Mouse (Mus musculus): Measurements from ENCODE around the gene Lpin1. TPM values are rescaled to one million over a fixed set of nuclear protein-coding genes. Genes with fewer than 3 reads are reported as not detected.

The Lpin1 gene
- polyA plus RNA-seq, 1 experiment from 2014 or later, result 4.6 TPM

DNA sequence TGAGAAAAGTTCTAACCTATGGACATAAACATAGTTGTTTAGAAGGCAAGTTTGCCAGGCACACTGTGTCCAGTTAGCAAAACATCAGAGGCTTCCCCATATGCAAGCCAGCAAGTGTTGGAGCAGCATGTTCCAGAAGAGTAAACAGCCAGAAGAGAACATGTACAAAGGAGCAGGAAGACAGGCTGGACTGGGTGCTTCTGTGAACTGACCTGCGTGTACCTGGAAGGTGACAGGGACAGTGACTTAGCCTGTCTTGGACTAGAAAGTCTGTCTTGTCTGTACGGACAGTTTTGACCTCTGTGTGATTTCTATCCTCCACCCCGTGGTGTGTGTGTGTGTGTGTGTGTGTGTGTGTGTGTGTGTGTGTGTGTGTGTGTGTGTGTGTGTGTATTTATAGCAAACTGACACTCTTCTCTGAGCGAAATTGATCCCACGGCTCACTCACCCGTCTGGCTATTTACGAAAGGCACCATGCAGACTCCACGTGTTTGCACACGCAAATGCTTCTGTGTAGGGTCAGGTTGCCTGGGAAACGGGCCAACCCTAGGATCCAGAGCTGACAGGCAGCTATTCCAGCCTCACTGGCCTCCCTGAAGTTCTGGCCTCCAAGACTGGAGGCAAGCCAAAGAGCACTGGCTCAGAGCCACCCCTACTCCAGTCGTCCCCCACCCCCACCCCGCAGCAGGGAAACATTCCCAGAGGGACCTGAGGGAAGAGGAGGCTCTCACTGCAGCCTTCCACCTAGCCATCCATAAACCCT lies 7.9 kb upstream of the Lpin1 start:
- no peak for TF ChIP-seq CTCF (IDR thresholded peaks at IDR 0.05; ENCODE audit: low read depth)

DNA sequence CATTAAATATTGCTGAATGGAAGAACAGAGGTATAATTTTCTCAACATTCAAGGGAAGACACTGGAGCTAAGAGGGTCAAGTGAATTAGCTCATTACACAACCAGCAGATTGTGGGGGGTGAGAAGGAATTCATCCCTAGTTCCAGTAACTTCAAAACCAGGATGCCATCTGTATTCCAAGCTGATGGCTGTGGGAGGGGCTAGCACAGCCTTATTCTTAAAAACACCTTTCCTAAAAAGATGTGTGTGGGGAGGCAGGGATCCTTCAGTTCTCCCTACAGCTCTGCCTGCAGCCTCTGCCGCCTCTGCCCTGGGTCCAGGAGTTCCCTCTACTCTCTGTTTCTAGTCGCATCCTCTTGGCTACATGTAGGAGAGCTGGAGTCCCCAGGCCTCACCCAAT lies 5.0 kb upstream of the Lpin1 start:
- Histone ChIP-seq H3K36me3 (ENCODE audit: insufficient read depth) (no peaks in the 10 kb centered on the region), H3K4me1 (ENCODE audit: insufficient read depth) (peaks cover 13% of the 10 kb centered on the region), H3K4me3 (ENCODE audit: low read depth, low read length) (no peak overlapping the region), H3K27me3 (ENCODE audit: insufficient read depth, low read length) (no peaks in the 10 kb centered on the region), H3K9me3 (ENCODE audit: low read depth, low read length) (no peaks in the 10 kb centered on the region), H3K27ac (ENCODE audit: low read depth) (no peak overlapping the region), H3K9ac (no peak overlapping the region), H3K4me2 (no peak overlapping the region)
- no peak for ATAC-seq (ENCODE audit: insufficient read depth)
- no peak for TF ChIP-seq CTCF (IDR thresholded peaks at IDR 0.05; ENCODE audit: low read depth)
- 72% methylated on average over 2 of the region's 2 CpGs for WGBS
- DNase-seq, result no peak

More for the DNA sequence above, 7.9 kb upstream of the Lpin1 start:
- Histone ChIP-seq H3K9me3 (ENCODE audit: low read depth, low read length) (no peaks in the 10 kb centered on the region), H3K4me3 (ENCODE audit: low read depth, low read length) (no peak overlapping the region), H3K4me1 (ENCODE audit: insufficient read depth) (peaks cover 13% of the 10 kb centered on the region), H3K27ac (ENCODE audit: low read depth) (peak overlapping the region; percentile 30; the same call in 1 of the 2 replicates), H3K27me3 (ENCODE audit: insufficient read depth, low read length) (no peaks in the 10 kb centered on the region), H3K4me2 (peak overlapping the region; percentile 32), H3K9ac (no peak overlapping the region), H3K36me3 (ENCODE audit: insufficient read depth) (no peaks in the 10 kb centered on the region)
- DNase-seq, result peak; percentile 97
- WGBS, result 5% methylated on average over 12 of the region's 12 CpGs
- peak; percentile 95 for ATAC-seq (ENCODE audit: insufficient read depth)

DNA sequence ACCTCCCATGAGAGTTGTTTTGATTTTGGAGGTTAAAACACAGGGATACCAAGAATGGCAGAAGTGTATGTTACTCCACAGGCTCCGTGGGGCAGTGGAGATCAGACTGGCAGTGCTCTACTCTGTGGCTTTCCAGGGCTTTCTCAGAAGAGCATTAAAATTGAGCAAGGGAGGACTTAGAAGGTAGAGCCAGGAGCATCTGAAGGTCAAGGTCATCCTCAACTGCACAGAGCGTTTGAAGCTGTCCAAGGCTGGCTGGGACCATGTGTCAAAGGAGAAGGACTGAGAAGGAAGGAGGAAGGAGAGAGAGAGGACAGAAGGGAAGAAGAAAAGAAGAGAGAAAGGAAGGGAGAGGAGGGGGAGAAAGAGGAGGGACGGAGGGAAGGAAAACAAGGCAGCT lies 3.8 kb upstream of the Lpin1 start:
- Histone ChIP-seq H3K27ac (ENCODE audit: low read depth) (no peak overlapping the region), H3K9ac (no peak overlapping the region), H3K4me2 (no peak overlapping the region), H3K9me3 (ENCODE audit: low read depth, low read length) (no peaks in the 10 kb centered on the region), H3K4me3 (ENCODE audit: low read depth, low read length) (no peak overlapping the region), H3K27me3 (ENCODE audit: insufficient read depth, low read length) (no peaks in the 10 kb centered on the region), H3K4me1 (ENCODE audit: insufficient read depth) (peaks cover 11% of the 10 kb centered on the region), H3K36me3 (ENCODE audit: insufficient read depth) (no peaks in the 10 kb centered on the region)
- no peak for DNase-seq
- TF ChIP-seq CTCF (IDR thresholded peaks at IDR 0.05; ENCODE audit: low read depth), result no peak
- WGBS, result 36% methylated on average over 3 of the region's 3 CpGs
- no peak for ATAC-seq (ENCODE audit: insufficient read depth)

DNA sequence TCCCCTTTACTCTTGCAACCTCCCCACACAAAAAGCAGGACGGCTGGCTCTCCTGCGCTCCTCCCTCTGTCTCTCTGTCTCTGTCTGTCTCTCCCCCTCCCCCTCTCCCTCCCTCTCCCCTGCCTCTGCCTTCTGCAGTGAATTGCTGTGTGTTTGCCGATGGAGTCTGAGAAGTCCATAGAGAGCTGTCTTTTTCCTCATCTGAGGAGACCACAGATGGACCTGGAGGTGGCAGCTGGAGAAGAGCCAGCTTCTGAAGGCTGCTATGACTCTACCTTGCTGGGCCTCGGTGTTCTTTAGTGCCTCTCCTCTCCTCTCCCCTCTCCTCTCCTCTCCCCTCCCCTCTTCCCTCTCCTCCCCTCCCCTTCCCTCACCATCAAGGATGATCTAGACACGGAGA lies 5.1 kb downstream of the Lpin1 start:
- Histone ChIP-seq H3K36me3 (ENCODE audit: insufficient read depth) (no peaks in the 10 kb centered on the region), H3K4me1 (ENCODE audit: insufficient read depth) (no peaks in the 10 kb centered on the region), H3K27ac (ENCODE audit: low read depth) (no peak overlapping the region), H3K4me2 (no peak overlapping the region), H3K9me3 (ENCODE audit: low read depth, low read length) (no peaks in the 10 kb centered on the region), H3K27me3 (ENCODE audit: insufficient read depth, low read length) (no peaks in the 10 kb centered on the region), H3K4me3 (ENCODE audit: low read depth, low read length) (no peak overlapping the region), H3K9ac (no peak overlapping the region)
- 57% methylated on average over 5 of the region's 5 CpGs for WGBS
- DNase-seq (no peak), ATAC-seq (ENCODE audit: insufficient read depth) (no peak)
- TF ChIP-seq CTCF (IDR thresholded peaks at IDR 0.05; ENCODE audit: low read depth), result no peak

DNA sequence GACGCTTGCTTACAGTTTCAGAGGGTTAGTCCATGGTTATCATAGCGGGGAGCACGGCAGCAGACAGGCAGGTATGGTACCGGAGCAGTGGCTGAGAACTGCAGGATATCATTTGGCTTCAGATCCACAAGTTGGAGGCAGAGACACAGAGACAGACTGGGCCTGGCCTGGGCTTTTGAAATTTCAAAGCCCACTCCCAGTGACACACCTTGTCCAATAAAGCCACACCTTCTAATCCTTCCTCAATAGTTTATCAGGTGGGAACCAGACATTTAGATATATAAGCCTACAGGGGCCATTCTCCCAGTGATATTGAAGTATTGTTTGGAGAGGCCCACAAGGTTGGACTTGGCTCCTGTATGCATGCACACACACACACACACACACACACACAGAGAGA lies 8.5 kb downstream of the Lpin1 start:
- Histone ChIP-seq H3K27me3 (ENCODE audit: insufficient read depth, low read length) (no peaks in the 10 kb centered on the region), H3K9ac (no peak overlapping the region), H3K27ac (ENCODE audit: low read depth) (no peak overlapping the region), H3K36me3 (ENCODE audit: insufficient read depth) (no peaks in the 10 kb centered on the region), H3K4me3 (ENCODE audit: low read depth, low read length) (no peak overlapping the region), H3K4me1 (ENCODE audit: insufficient read depth) (no peaks in the 10 kb centered on the region), H3K9me3 (ENCODE audit: low read depth, low read length) (no peaks in the 10 kb centered on the region), H3K4me2 (no peak overlapping the region)
- 89% methylated on average over 4 of the region's 4 CpGs for WGBS
- TF ChIP-seq CTCF (IDR thresholded peaks at IDR 0.05; ENCODE audit: low read depth), result no peak
- DNase-seq, result no peak
- ATAC-seq (ENCODE audit: insufficient read depth), result no peak

DNA sequence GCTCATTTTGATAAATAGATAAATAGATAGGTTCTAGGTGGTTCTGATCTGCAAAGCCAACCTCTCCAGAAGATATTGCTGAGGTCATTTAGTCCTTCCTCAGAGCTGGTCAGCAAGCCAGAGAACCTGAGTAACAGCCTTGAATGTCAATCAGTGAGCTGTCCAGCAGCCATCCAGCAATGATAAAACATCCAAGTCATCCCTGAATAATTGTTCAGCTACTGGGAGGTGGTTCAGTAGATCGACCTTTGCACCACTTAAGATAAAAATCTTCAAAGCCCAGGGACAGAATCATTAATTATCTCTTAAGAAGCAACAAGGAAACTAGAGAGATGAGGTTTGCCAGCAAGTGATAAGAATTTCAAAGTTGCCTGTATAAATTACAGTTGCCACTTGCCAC lies 10.4 kb downstream of the Lpin1 start:
- DNase-seq (no peak), ATAC-seq (ENCODE audit: insufficient read depth) (no peak)
- H3K9me3 ChIP-seq (ENCODE audit: low read depth, low read length), result no peaks in the 10 kb centered on the region
- H3K36me3 ChIP-seq (ENCODE audit: insufficient read depth), result no peaks in the 10 kb centered on the region
- H3K4me3 ChIP-seq (ENCODE audit: low read depth, low read length), result no peak overlapping the region
- no peak overlapping the region for H3K9ac ChIP-seq
- no peak overlapping the region for H3K4me2 ChIP-seq
- TF ChIP-seq CTCF (IDR thresholded peaks at IDR 0.05; ENCODE audit: low read depth), result no peak
- H3K27me3 ChIP-seq (ENCODE audit: insufficient read depth, low read length), result no peaks in the 10 kb centered on the region
- H3K27ac ChIP-seq (ENCODE audit: low read depth), result no peak overlapping the region
- H3K4me1 ChIP-seq (ENCODE audit: insufficient read depth), result no peaks in the 10 kb centered on the region
- WGBS, result 22% methylated on average over 1 of the region's 1 CpGs

DNA sequence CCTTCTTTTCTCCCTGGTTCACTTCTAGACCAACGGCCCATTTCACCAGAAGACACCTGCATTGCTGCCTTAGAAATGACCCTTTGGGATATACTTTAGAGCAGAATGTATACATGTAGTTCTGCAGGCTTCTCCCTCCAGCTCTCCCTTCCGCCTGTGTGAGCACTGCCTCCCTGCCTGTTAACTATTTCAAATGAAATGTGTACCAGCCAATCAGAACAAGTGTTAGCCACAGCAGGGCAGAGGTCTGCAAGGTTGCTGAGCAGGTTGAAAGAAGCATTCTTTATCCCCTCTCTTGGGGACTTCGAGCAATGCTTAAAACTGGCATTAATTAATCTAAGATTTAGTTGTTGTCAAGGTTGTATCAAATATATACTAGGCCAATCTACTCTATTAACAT lies 11.4 kb downstream of the Lpin1 start:
- no peak for ATAC-seq (ENCODE audit: insufficient read depth)
- Histone ChIP-seq H3K27me3 (ENCODE audit: insufficient read depth, low read length) (no peaks in the 10 kb centered on the region), H3K4me1 (ENCODE audit: insufficient read depth) (no peaks in the 10 kb centered on the region), H3K27ac (ENCODE audit: low read depth) (no peak overlapping the region), H3K4me2 (no peak overlapping the region), H3K9ac (no peak overlapping the region), H3K9me3 (ENCODE audit: low read depth, low read length) (no peaks in the 10 kb centered on the region), H3K36me3 (ENCODE audit: insufficient read depth) (no peaks in the 10 kb centered on the region), H3K4me3 (ENCODE audit: low read depth, low read length) (no peak overlapping the region)
- TF ChIP-seq CTCF (IDR thresholded peaks at IDR 0.05; ENCODE audit: low read depth), result no peak
- WGBS, result 72% methylated on average over 3 of the region's 3 CpGs
- no peak for DNase-seq
